Mouse (Mus musculus) embryonic facial prominence, embryonic 10.5 days (tissue): ENCODE results near the gene Olfr1331. TPM values are rescaled to one million over a fixed set of nuclear protein-coding genes. Genes with fewer than 3 reads are reported as not detected.
"Not testable (repeated sequence)": the region's sequence is repeated elsewhere in the genome, so short reads cannot be mapped to it uniquely, and the experiment has no call there.

Experiments used
- DNase-seq: peaks from one replicate; pipeline ENCODE4 v3.0.0-alpha.2; 2017; ENCODE audit warnings: low spot score
- H3K27ac ChIP-seq: fragments of 300-500 bp; sonication (generic); replicated peaks from 2 replicates; pipeline ENCODE4 v1.5.1; 2016; ENCODE audit warnings: mild to moderate bottlenecking
- H3K27me3 ChIP-seq: fragments of 300-500 bp; sonication (generic); replicated peaks from 2 replicates; pipeline ENCODE4 v1.6.1; 2016; ENCODE audit warnings: low read depth, mild to moderate bottlenecking; ENCODE audit not compliant: poor library complexity, severe bottlenecking
- H3K36me3 ChIP-seq: fragments of 300-500 bp; sonication (generic); replicated peaks from 2 replicates; pipeline ENCODE4 v1.6.1; 2016; ENCODE audit warnings: mild to moderate bottlenecking, moderate library complexity
- H3K4me1 ChIP-seq: fragments of 300-500 bp; sonication (generic); 2 replicates; pipeline ENCODE4 v1.6.1; 2016
- H3K4me3 ChIP-seq: fragments of 300-500 bp; sonication (generic); 2 replicates; pipeline ENCODE4 v1.5.1; 2016; ENCODE audit warnings: mild to moderate bottlenecking, moderate library complexity
- H3K9me3 ChIP-seq: fragments of 300-500 bp; sonication (generic); 2 replicates; pipeline ENCODE4 v1.6.1; 2016; ENCODE audit warnings: mild to moderate bottlenecking
- WGBS: fragments of 180-500 bp; shearing (Covaris S2); methylation state at CpG from one replicate; pipeline ENCODE4 v1.1.7; 2016; 5-methylcytosine and 5-hydroxymethylcytosine counted together
- polyA plus RNA-seq: library from polyadenylated mRNA; unstranded; fragments of >200 nt; fragmentation: Nextera tagmentation; extraction: Ambion mirVana; gene quantifications from 2 replicates; pipeline ENCODE4 v1.2.1, GENCODE M21; 2016

The Olfr1331 gene
- polyA plus RNA-seq, result not detected in 2 replicates

GRCm38 (mm10) chr4:118864349-118864748 is at the start of gene Olfr1331:
TSS of gene Olfr1331 (plus strand) at chr4:118864649.
- DNase-seq, result no peak
- Histone ChIP-seq H3K36me3 (no peaks in the 10 kb centered on the region), H3K9me3 (no peaks in the 10 kb centered on the region), H3K27me3 (no peaks in the 10 kb centered on the region), H3K27ac (no peak within 1 kb of the TSS), H3K4me1 (no peaks in the 10 kb centered on the region), H3K4me3 (no peak within 1 kb of the TSS)
- 86% methylated on average over 1 of the region's 1 CpGs for WGBS

GRCm38 (mm10) chr4:118818921-118819320 is 45.5 kb upstream of the Olfr1331 start:
- Histone ChIP-seq H3K4me3 (no peak overlapping the region), H3K4me1 (no peaks in the 10 kb centered on the region), H3K27me3 (no peaks in the 10 kb centered on the region), H3K27ac (no peak overlapping the region), H3K9me3 (no peaks in the 10 kb centered on the region), H3K36me3 (no peaks in the 10 kb centered on the region)
- WGBS, result 85% methylated on average over 1 of the region's 1 CpGs
- DNase-seq, result no peak

GRCm38 (mm10) chr4:118836179-118836578 is 28.3 kb upstream of the Olfr1331 start, which contains the start of gene Olfr1333:
TSS of gene Olfr1333 (minus strand) at chr4:118836279.
- Histone ChIP-seq H3K36me3 (no peaks in the 10 kb centered on the region), H3K27ac (no peak within 1 kb of the TSS), H3K4me1 (no peaks in the 10 kb centered on the region), H3K27me3 (no peaks in the 10 kb centered on the region), H3K9me3 (no peaks in the 10 kb centered on the region), H3K4me3 (no peak within 1 kb of the TSS)
- WGBS, result 94% methylated on average over 1 of the region's 1 CpGs
- DNase-seq, result no peak

GRCm38 (mm10) chr4:118861791-118862190 is 2.7 kb upstream of the Olfr1331 start:
- Histone ChIP-seq H3K36me3 (no peaks in the 10 kb centered on the region), H3K4me1 (no peaks in the 10 kb centered on the region), H3K4me3 (no peak overlapping the region), H3K27me3 (no peaks in the 10 kb centered on the region), H3K9me3 (no peaks in the 10 kb centered on the region), H3K27ac (no peak overlapping the region)
- WGBS, result 88% methylated on average over 1 of the region's 1 CpGs
- no peak for DNase-seq

- H3K9me3 ChIP-seq, result no peaks in the 10 kb centered on the region
- peak; percentile 8 for DNase-seq
- no peaks in the 10 kb centered on the region for H3K4me1 ChIP-seq
- H3K27ac ChIP-seq, result no peak overlapping the region
- no peak overlapping the region for H3K4me3 ChIP-seq
- WGBS, result 48% methylated on average over 4 of the region's 4 CpGs
- no peaks in the 10 kb centered on the region for H3K27me3 ChIP-seq
- H3K36me3 ChIP-seq, result no peaks in the 10 kb centered on the region
Measured at GRCm38 (mm10) chr4:118862704-118863103, 1.7 kb upstream of the Olfr1331 start.

- no peaks in the 10 kb centered on the region for H3K9me3 ChIP-seq
- no peaks in the 10 kb centered on the region for H3K27me3 ChIP-seq
- H3K36me3 ChIP-seq, result no peaks in the 10 kb centered on the region
- no peak overlapping the region for H3K4me3 ChIP-seq
- DNase-seq, result no peak
- no peaks in the 10 kb centered on the region for H3K4me1 ChIP-seq
- no peak overlapping the region for H3K27ac ChIP-seq
Measured at GRCm38 (mm10) chr4:118867566-118867965, 3.1 kb downstream of the Olfr1331 start.

GRCm38 (mm10) chr4:118888297-118888696 is 23.8 kb downstream of the Olfr1331 start, which contains the start of gene Olfr1330:
TSS of gene Olfr1330 (plus strand) at chr4:118888597.
- no peaks in the 10 kb centered on the region for H3K4me1 ChIP-seq
- no peak within 1 kb of the TSS for H3K27ac ChIP-seq
- H3K27me3 ChIP-seq, result no peaks in the 10 kb centered on the region
- no peak within 1 kb of the TSS for H3K4me3 ChIP-seq
- no peaks in the 10 kb centered on the region for H3K9me3 ChIP-seq
- no peaks in the 10 kb centered on the region for H3K36me3 ChIP-seq
- WGBS, result 83% methylated on average over 1 of the region's 1 CpGs
- no peak for DNase-seq

GRCm38 (mm10) chr4:118901981-118902380 is 37.5 kb downstream of the Olfr1331 start:
- Histone ChIP-seq H3K36me3 (no peaks in the 10 kb centered on the region), H3K4me3 (no peak overlapping the region), H3K4me1 (no peaks in the 10 kb centered on the region), H3K27me3 (no peaks in the 10 kb centered on the region), H3K27ac (no peak overlapping the region), H3K9me3 (no peaks in the 10 kb centered on the region)
- no peak for DNase-seq
- 74% methylated on average over 2 of the region's 2 CpGs for WGBS

- not testable (repeated sequence) for H3K27me3 ChIP-seq, DNase-seq, H3K9me3 ChIP-seq, H3K4me1 ChIP-seq, H3K4me3 ChIP-seq, H3K27ac ChIP-seq, H3K36me3 ChIP-seq
- WGBS, result 65% methylated on average over 2 of the region's 2 CpGs
Measured at GRCm38 (mm10) chr4:118917365-118917764, 52.9 kb downstream of the Olfr1331 start, which contains the start of gene Olfr1329. TSS of gene Olfr1329 (minus strand) at chr4:118917465.

Other genes starting within 250 kb of the Olfr1331 start
- gene Cfap57, start 243.9 kb upstream of the Olfr1331 start, polyA plus RNA-seq, result 0.39 and 0.49 TPM in 2 replicates
- 191 and 209 TPM in 2 replicates for gene Ebna1bp2, start 243.8 kb upstream of the Olfr1331 start, polyA plus RNA-seq
- gene Olfr62, start 205.7 kb upstream of the Olfr1331 start, polyA plus RNA-seq, result not detected in 2 replicates
- 0.06 TPM in 1 of 2 replicates, not detected in the other for gene Olfr1342, start 171.9 kb upstream of the Olfr1331 start, polyA plus RNA-seq
- gene Olfr1341, start 161.1 kb upstream of the Olfr1331 start, polyA plus RNA-seq, result 0.04 TPM in 1 of 2 replicates, not detected in the other
- not detected in 2 replicates for gene Olfr1340, start 144.5 kb upstream of the Olfr1331 start, polyA plus RNA-seq
- not detected in 2 replicates for gene Olfr1339, start 132.5 kb upstream of the Olfr1331 start, polyA plus RNA-seq
- not detected in 2 replicates for gene Olfr1338, start 105.9 kb upstream of the Olfr1331 start, polyA plus RNA-seq
- not detected in 2 replicates for gene Olfr1337, start 82.1 kb upstream of the Olfr1331 start, polyA plus RNA-seq
- not detected in 2 replicates for gene Olfr1335, start 54.7 kb upstream of the Olfr1331 start, polyA plus RNA-seq
- not detected in 2 replicates for gene Olfr1333, start 28.4 kb upstream of the Olfr1331 start, polyA plus RNA-seq
- gene Olfr1330, start 23.9 kb downstream of the Olfr1331 start, polyA plus RNA-seq, result not detected in 2 replicates
- gene Olfr1329, start 52.8 kb downstream of the Olfr1331 start, polyA plus RNA-seq, result not detected in 2 replicates
- gene Olfr1328, start 74.0 kb downstream of the Olfr1331 start, polyA plus RNA-seq, result not detected in 2 replicates
- not detected in 2 replicates for gene Lao1, start 96.9 kb downstream of the Olfr1331 start, polyA plus RNA-seq
- 140 and 166 TPM in 2 replicates for gene Slc2a1, start 244.1 kb downstream of the Olfr1331 start, polyA plus RNA-seq